Mouse (Mus musculus) heart, embryonic 14.5 days (tissue): ENCODE data around the gene Hs3st2. TPM values are rescaled to one million over a fixed set of nuclear protein-coding genes. Genes with fewer than 3 reads are reported as not detected.
A peak's percentile ranks its signal among the peaks of the same experiment; 100 is the strongest.

Experiments used
- ATAC-seq: fragments of 200-750 bp; cut with Nextera tagmentation; 2 replicates; pipeline ENCODE4 v1.8.0; 2017; ENCODE audit warnings: low read depth, moderate TSS enrichment; ENCODE audit not compliant: insufficient number of reproducible peaks, insufficient read depth, low FRiP score
- H3K27ac ChIP-seq, 2 experiments: fragments of 200-500 bp in 1 of 2; fragments of 300-500 bp in 1 of 2; sonication (generic) in 1 of 2; replicated peaks in 1 of 2; 2 replicates each; pipeline ENCODE4 v1.5.1; 2012 to 2014; ENCODE audit warnings: low read depth in 2 of 2, low read length in 2 of 2, control low read depth in 1 of 2, mild to moderate bottlenecking in 1 of 2, mixed read lengths in 1 of 2; ENCODE audit not compliant: control insufficient read depth in 1 of 2, insufficient read depth in 1 of 2
- H3K27me3 ChIP-seq: fragments of 300-500 bp; sonication (generic); 2 replicates; pipeline ENCODE4 v1.6.1; 2014; ENCODE audit warnings: mild to moderate bottlenecking, low read length, control low read depth; ENCODE audit not compliant: control insufficient read depth, insufficient read depth
- H3K36me3 ChIP-seq: fragments of 300-500 bp; sonication (generic); 2 replicates; pipeline ENCODE4 v1.6.1; 2014; ENCODE audit warnings: mild to moderate bottlenecking, control low read depth, low read length, mixed read lengths; ENCODE audit not compliant: control insufficient read depth, insufficient read depth
- H3K4me1 ChIP-seq, 2 experiments: fragments of 200-500 bp in 1 of 2; fragments of 300-500 bp in 1 of 2; sonication (generic) in 1 of 2; 2 replicates each; pipeline ENCODE4 v1.6.1; 2012 to 2014; ENCODE audit warnings: low read length in 2 of 2, control low read depth in 1 of 2, mixed read lengths in 1 of 2; ENCODE audit not compliant: control insufficient read depth in 2 of 2, insufficient read depth in 2 of 2
- H3K4me2 ChIP-seq: fragments of 300-500 bp; sonication (generic); 2 replicates; pipeline ENCODE4 v1.6.1; 2014; ENCODE audit warnings: mild to moderate bottlenecking, low read length
- H3K4me3 ChIP-seq, 2 experiments: fragments of 200-500 bp in 1 of 2; fragments of 300-500 bp in 1 of 2; sonication (generic) in 1 of 2; 2 replicates each; pipeline ENCODE4 v1.5.1; 2012 to 2014; ENCODE audit warnings: low read length in 2 of 2, mild to moderate bottlenecking in 2 of 2, control low read depth in 1 of 2, low read depth in 1 of 2, moderate library complexity in 1 of 2; ENCODE audit not compliant: control insufficient read depth in 1 of 2, insufficient read depth in 1 of 2
- H3K9ac ChIP-seq: fragments of 300-500 bp; sonication (generic); 2 replicates; pipeline ENCODE4 v1.6.1; 2014; ENCODE audit warnings: mild to moderate bottlenecking, low read length
- H3K9me3 ChIP-seq: fragments of 300-500 bp; sonication (generic); 2 replicates; pipeline ENCODE4 v1.6.1; 2016; ENCODE audit warnings: low read length, control low read depth; ENCODE audit not compliant: control insufficient read depth
- WGBS: fragments of 180-500 bp; shearing (Covaris S2); extraction: QIAGEN DNeasy Blood & Tissue Kit; methylation state at CpG from one replicate; pipeline ENCODE4 v1.1.7; 2014; 5-methylcytosine and 5-hydroxymethylcytosine counted together
- polyA plus RNA-seq: library from polyadenylated mRNA; unstranded; fragments of >200 nt; fragmentation: Nextera tagmentation; extraction: Ambion mirVana; gene quantifications from 2 replicates; pipeline ENCODE4 v1.2.1, GENCODE M21; 2014

Gene Hs3st2
- polyA plus RNA-seq, 1 experiment from 2014 or later, result 0.59 TPM

- no peak overlapping the region for H3K9ac ChIP-seq
- no peak overlapping the region for H3K27ac ChIP-seq
- no peaks in the 10 kb centered on the region for H3K9me3 ChIP-seq
- peaks cover 7% of the 10 kb centered on the region; the same call in 1 of the 2 replicates for H3K27me3 ChIP-seq
- 0 out of 4 replicates have a peak, but pooled peaks cover 0 to 2% of the 10 kb centered on the region in 2 experiments for H3K4me1 ChIP-seq
- H3K36me3 ChIP-seq, result no peaks in the 10 kb centered on the region
- no peak overlapping the region for H3K4me3 ChIP-seq
- H3K4me2 ChIP-seq, result no peak overlapping the region
- no peak for ATAC-seq
- 24% methylated on average over 6 of the region's 6 CpGs for WGBS
Observed at GRCm38 (mm10) chr7:121375456-121375855, 16.2 kb upstream of the Hs3st2 start.

- no peak for ATAC-seq
- 53% methylated on average over 4 of the region's 4 CpGs for WGBS
- H3K9me3 ChIP-seq, result no peaks in the 10 kb centered on the region
- H3K4me1 ChIP-seq, result 0 out of 4 replicates have a peak, but pooled peaks cover 0 to 2% of the 10 kb centered on the region in 2 experiments
- 0 out of 2 replicates have a peak, but pooled peaks cover 3% of the 10 kb centered on the region for H3K27me3 ChIP-seq
- no peaks in the 10 kb centered on the region for H3K36me3 ChIP-seq
- no peak overlapping the region for H3K4me2 ChIP-seq
- no peak overlapping the region for H3K9ac ChIP-seq
- no peak overlapping the region for H3K4me3 ChIP-seq
- no peak overlapping the region for H3K27ac ChIP-seq
Observed at GRCm38 (mm10) chr7:121378942-121379341, 12.7 kb upstream of the Hs3st2 start.

- 0 out of 4 replicates have a peak, but pooled peaks cover 0 to 2% of the 10 kb centered on the region in 2 experiments for H3K4me1 ChIP-seq
- H3K9ac ChIP-seq, result no peak overlapping the region
- peak overlapping the region in 1 of 2 experiments; percentile 23; a peak in 2 of 4 replicates for H3K4me3 ChIP-seq
- peak; percentile 17; the same call in 1 of the 2 replicates for ATAC-seq
- H3K27me3 ChIP-seq, result peaks cover 52% of the 10 kb centered on the region
- H3K9me3 ChIP-seq, result no peaks in the 10 kb centered on the region
- H3K4me2 ChIP-seq, result peak overlapping the region; percentile 46
- no peak overlapping the region for H3K27ac ChIP-seq
- H3K36me3 ChIP-seq, result no peaks in the 10 kb centered on the region
- WGBS, result 2% methylated on average over 70 of the region's 72 CpGs
Observed at GRCm38 (mm10) chr7:121391984-121392739, 503 bp downstream of the Hs3st2 start.

GRCm38 (mm10) chr7:121392740-121392993 is 1.0 kb downstream of the Hs3st2 start:
- Histone ChIP-seq H3K27me3 (peaks cover 52% of the 10 kb centered on the region), H3K9me3 (no peaks in the 10 kb centered on the region), H3K9ac (no peak overlapping the region), H3K4me2 (peak overlapping the region; percentile 46), H3K4me3 (no peak overlapping the region; a peak in 1 of 4 replicates), H3K4me1 (0 out of 4 replicates have a peak, but pooled peaks cover 0 to 2% of the 10 kb centered on the region in 2 experiments), H3K36me3 (no peaks in the 10 kb centered on the region), H3K27ac (no peak overlapping the region)
- 1% methylated on average over 27 of the region's 28 CpGs for WGBS
- ATAC-seq, result 0 out of 2 replicates have a peak, but pooled peaks have one; percentile 17

GRCm38 (mm10) chr7:121393884-121394283 is 2.2 kb downstream of the Hs3st2 start:
- Histone ChIP-seq H3K4me1 (0 out of 4 replicates have a peak, but pooled peaks cover 0 to 2% of the 10 kb centered on the region in 2 experiments), H3K4me2 (no peak overlapping the region), H3K36me3 (no peaks in the 10 kb centered on the region), H3K27me3 (peaks cover 52% of the 10 kb centered on the region), H3K27ac (no peak overlapping the region), H3K4me3 (no peak overlapping the region), H3K9ac (no peak overlapping the region), H3K9me3 (no peaks in the 10 kb centered on the region)
- ATAC-seq, result no peak
- 71% methylated on average over 1 of the region's 1 CpGs for WGBS

GRCm38 (mm10) chr7:121394875-121395274 is 3.2 kb downstream of the Hs3st2 start:
- no peaks in the 10 kb centered on the region for H3K9me3 ChIP-seq
- H3K9ac ChIP-seq, result no peak overlapping the region
- no peak for ATAC-seq
- 0 out of 4 replicates have a peak, but pooled peaks cover 0 to 2% of the 10 kb centered on the region in 2 experiments for H3K4me1 ChIP-seq
- H3K36me3 ChIP-seq, result no peaks in the 10 kb centered on the region
- H3K27me3 ChIP-seq, result peaks cover 52% of the 10 kb centered on the region
- H3K27ac ChIP-seq, result no peak overlapping the region
- WGBS, result 80% methylated on average over 2 of the region's 2 CpGs
- H3K4me2 ChIP-seq, result no peak overlapping the region
- no peak overlapping the region for H3K4me3 ChIP-seq

GRCm38 (mm10) chr7:121410716-121411506 is 19.3 kb downstream of the Hs3st2 start:
- 75% methylated on average over 11 of the region's 11 CpGs for WGBS
- no peak overlapping the region for H3K4me3 ChIP-seq
- H3K9me3 ChIP-seq, result no peaks in the 10 kb centered on the region
- no peak overlapping the region for H3K27ac ChIP-seq
- H3K9ac ChIP-seq, result no peak overlapping the region
- no peaks in the 10 kb centered on the region for H3K36me3 ChIP-seq
- no peaks in the 10 kb centered on the region for H3K4me1 ChIP-seq
- H3K4me2 ChIP-seq, result no peak overlapping the region
- H3K27me3 ChIP-seq, result no peaks in the 10 kb centered on the region; the same call in 1 of the 2 replicates
- ATAC-seq, result no peak
